Mouse (Mus musculus) thymus, adult 2 months (tissue): ENCODE results near the gene Hspa2.

Experiments used
- CTCF ChIP-seq: fragments of 200-500 bp; IDR thresholded peaks from 2 replicates; pipeline ENCODE4 v1.5.1; 2012; ENCODE audit warnings: mild to moderate bottlenecking, control low read depth, low read length, moderate library complexity, borderline replicate concordance; ENCODE audit not compliant: control insufficient read depth, poor library complexity, insufficient read depth; ENCODE audit errors: extremely low read depth
- POLR2A ChIP-seq: fragments of 200-500 bp; IDR thresholded peaks from 2 replicates; pipeline ENCODE4 v1.6.1; 2012; ENCODE audit warnings: mild to moderate bottlenecking, low read length, control low read depth, moderate library complexity; ENCODE audit not compliant: control insufficient read depth, poor library complexity, insufficient read depth; ENCODE audit errors: extremely low read depth

GRCm38 (mm10) chr12:76373991-76374390, 30.0 kb upstream of the Hspa2 start:
- no peak for TF ChIP-seq POLR2A
- no peak for TF ChIP-seq CTCF
